9 mouse cellular contexts compared by ENCODE assay signal in genomic region chr17:56858216-56858615, GRCm38 (mm10). TPM values are rescaled to one million over a fixed set of nuclear protein-coding genes. Genes with fewer than 3 reads are reported as not detected.
DNase-seq lines count a peak whose midpoint lies in the region; ATAC-seq lines count a peak whose summit lies in the region.
"Had no signal": no experiment of that assay in that cellular context is flagged by ENCODE, and none has a peak within 500 bp of the region (broad histone marks: within the 10 kb centered on the region; RNA-seq: fewer than 3 reads in every experiment).

No protein-coding gene starts in this region.

- no peaks in the 10 kb centered on the region for H3K36me3 ChIP-seq in limb, embryonic 10.5 days
- H3K36me3 ChIP-seq in neural tube, embryonic 11.5 days (ENCODE audit: control insufficient read depth, insufficient read depth, low read length) = no peaks in the 10 kb centered on the region

- H3K4me3 ChIP-seq in limb, embryonic 10.5 days = no peak overlapping the region
- no peak overlapping the region for H3K4me3 ChIP-seq in neural tube, embryonic 11.5 days (ENCODE audit: low read depth, low read length)

- peak; percentile 25 to 35 for DNase-seq in right cerebral cortex, adult 2 months (ENCODE audit: low spot score in 2 of 2)
- no peak for DNase-seq in right cerebral cortex, adult 18-20 months
- DNase-seq in c-Kit-positive CD71-negative TER-119-negative erythroid progenitor cells, embryonic 14.5 days (ENCODE audit: low read depth) = peak; percentile 64
- DNase-seq in induced T-regulatory cell, adult 2 months (ENCODE audit: low read depth) = peak; percentile 86
- DNase-seq in limb, embryonic 10.5 days (ENCODE audit: low spot score) = peak; percentile 73
- peak; percentile 66 for DNase-seq in neural tube, embryonic 11.5 days (ENCODE audit: low spot score)
- peak; percentile 77 for DNase-seq in thymus, postnatal 14 days

- H3K9me3 ChIP-seq in limb, embryonic 10.5 days (replicated peaks) = no peaks in the 10 kb centered on the region
- H3K9me3 ChIP-seq in neural tube, embryonic 11.5 days (ENCODE audit: control insufficient read depth, low read length) = no peaks in the 10 kb centered on the region

- no peak overlapping the region for H3K4me2 ChIP-seq in neural tube, embryonic 11.5 days (ENCODE audit: low read depth)

- peak; percentile 50; the same call in 1 of the 2 replicates for ATAC-seq in frontal cortex, adult (ENCODE audit: low TSS enrichment)
- no peak for ATAC-seq in neural tube, embryonic 11.5 days (ENCODE audit: insufficient read depth, low FRiP score, low TSS enrichment)

- 59% methylated on average over 4 of the region's 4 CpGs for whole genome bisulfite sequencing in limb, embryonic 10.5 days
- WGBS in neural tube, embryonic 11.5 days = 54% methylated on average over 4 of the region's 4 CpGs

- H3K4me1 ChIP-seq in limb, embryonic 10.5 days = 0 out of 2 replicates have a peak, but pooled peaks cover 5% of the 10 kb centered on the region
- no peaks in the 10 kb centered on the region for H3K4me1 ChIP-seq in neural tube, embryonic 11.5 days (ENCODE audit: control insufficient read depth, insufficient read depth, low read length)

- no peak overlapping the region for H3K9ac ChIP-seq in neural tube, embryonic 11.5 days (ENCODE audit: low read length)

- no peak overlapping the region for H3K27ac ChIP-seq in limb, embryonic 10.5 days
- H3K27ac ChIP-seq in neural tube, embryonic 11.5 days (ENCODE audit: low read depth, low read length) = no peak overlapping the region

- H3K27me3 ChIP-seq in limb, embryonic 10.5 days (ENCODE audit: low read depth, poor library complexity, severe bottlenecking) = no peaks in the 10 kb centered on the region
- H3K27me3 ChIP-seq in neural tube, embryonic 11.5 days (ENCODE audit: control insufficient read depth, insufficient read depth, low read length) = no peaks in the 10 kb centered on the region

RNA-seq across cellular contexts. Expression of gene Acsbg2, which starts 16.0 kb away (rescaled TPM):
- not detected in 2 replicates for polyA plus RNA-seq in limb, embryonic 10.5 days (2016; fragmentation: Nextera tagmentation; extraction: Ambion mirVana)
- polyA plus RNA-seq in neural tube, embryonic 11.5 days (2014; fragmentation: Nextera tagmentation; extraction: Ambion mirVana) = not detected in 2 replicates
- polyA plus RNA-seq: stomach, embryonic 14.5 days had no signal

RNA-seq across cellular contexts. Expression of gene 1700061G19Rik, which starts 17.1 kb away (rescaled TPM):
- 0.50 and 0.73 TPM in 2 replicates for polyA plus RNA-seq in limb, embryonic 10.5 days (2016; fragmentation: Nextera tagmentation; extraction: Ambion mirVana)
- 0.25 and 0.41 TPM in 2 replicates for polyA plus RNA-seq in neural tube, embryonic 11.5 days (2014; fragmentation: Nextera tagmentation; extraction: Ambion mirVana)

RNA-seq across cellular contexts. Expression of gene Rfx2, which starts 27.4 kb away (rescaled TPM):
- 3.2 and 4.5 TPM in 2 replicates for polyA plus RNA-seq in limb, embryonic 10.5 days (2016; fragmentation: Nextera tagmentation; extraction: Ambion mirVana)
- polyA plus RNA-seq in neural tube, embryonic 11.5 days (2014; fragmentation: Nextera tagmentation; extraction: Ambion mirVana) = 3.9 and 4.9 TPM in 2 replicates
